Mouse (Mus musculus) intestine, postnatal 0 days (tissue): ENCODE measurements around the gene Zfp345. TPM values are rescaled to one million over a fixed set of nuclear protein-coding genes. Genes with fewer than 3 reads are reported as not detected.

Experiments
- polyA plus RNA-seq: library from polyadenylated mRNA; unstranded; fragments of >200 nt; fragmentation: Nextera tagmentation; extraction: Ambion mirVana; gene quantifications from 2 replicates; pipeline ENCODE4 v1.2.1, GENCODE M21; 2015

Zfp345 gene
- polyA plus RNA-seq, 1 experiment from 2014 or later = not detected

Other genes starting within 250 kb of the Zfp345 start
- 1.2 and 1.3 TPM in 2 replicates for gene Gm21994, start 229.5 kb downstream of the Zfp345 start, polyA plus RNA-seq
- not detected in 2 replicates for gene Gm14124, start 227.6 kb downstream of the Zfp345 start, polyA plus RNA-seq
- gene Gm10130, start 161.4 kb downstream of the Zfp345 start, polyA plus RNA-seq = 0.89 and 1.0 TPM in 2 replicates
- gene 3300002I08Rik, start 122.3 kb downstream of the Zfp345 start, polyA plus RNA-seq = 1.5 and 1.6 TPM in 2 replicates
- gene Zfp442, start 33.6 kb downstream of the Zfp345 start, polyA plus RNA-seq = 1.2 and 1.4 TPM in 2 replicates
- 0.16 TPM in 1 of 2 replicates, not detected in the other for gene Cst7, start 85.3 kb upstream of the Zfp345 start, polyA plus RNA-seq
- gene Apmap, start 123.5 kb upstream of the Zfp345 start, polyA plus RNA-seq = 24.4 TPM in 2 replicates
- 36.5 and 44.3 TPM in 2 replicates for gene Acss1, start 183.4 kb upstream of the Zfp345 start, polyA plus RNA-seq
- gene Vsx1, start 204.3 kb upstream of the Zfp345 start, polyA plus RNA-seq = not detected in 2 replicates